Mouse (Mus musculus): ENCODE measurements around the gene Rnpep.

- TF ChIP-seq EP300 (optimal IDR thresholded peaks at IDR 0.05) (no peak), CTCF (IDR thresholded peaks at IDR 0.05; ENCODE audit: low read depth) (peak; percentile 70)
These were observed 16.0 kb downstream of the Rnpep start for GRCm38 (mm10) chr1:135267663-135268446.

Measured in stomach, postnatal 0 days (tissue).